Mouse (Mus musculus): Measurements from ENCODE around the gene Lrrc7.

DNA sequence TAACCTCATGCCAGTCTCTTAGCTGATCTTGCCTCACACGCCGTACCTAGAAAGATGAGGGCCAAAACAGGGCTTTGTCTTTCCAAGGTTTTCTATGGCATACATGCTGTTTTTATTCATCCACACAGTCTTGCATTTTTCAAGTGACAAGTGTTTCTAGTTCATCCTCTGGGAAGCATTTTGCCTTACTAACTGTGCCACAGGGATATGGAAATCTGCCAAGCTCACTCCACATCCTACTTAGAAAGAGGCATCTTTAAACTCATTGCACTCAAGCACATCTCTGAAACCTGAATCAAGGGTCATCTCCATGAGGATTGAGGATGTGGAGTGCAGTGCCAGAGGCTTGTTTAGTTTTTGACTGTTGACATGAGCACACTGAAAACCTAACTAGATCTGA lies 199.9 kb downstream of the Lrrc7 start:
- TF ChIP-seq SRF (IDR thresholded peaks at IDR 0.05; ENCODE audit: control insufficient read depth, insufficient read length, low read depth) (no peak), MAX (IDR thresholded peaks at IDR 0.05; ENCODE audit: low read depth) (no peak), USF1 (IDR thresholded peaks at IDR 0.05; ENCODE audit: low read depth) (no peak), CEBPB (IDR thresholded peaks at IDR 0.05; ENCODE audit: insufficient read depth, poor library complexity, severe bottlenecking) (no peak), POLR2A (IDR thresholded peaks at IDR 0.05; ENCODE audit: insufficient read length, low read depth) (no peak), MYOD1 (IDR thresholded peaks at IDR 0.05; ENCODE audit: control insufficient read depth in 1 of 3, insufficient read length in 2 of 3, low read depth in 2 of 3) (no peak)
